Mouse (Mus musculus): ENCODE results near the gene Pop4.

- TF ChIP-seq EP300 (optimal IDR thresholded peaks at IDR 0.05), result no peak
- no peak for TF ChIP-seq CTCF (IDR thresholded peaks at IDR 0.05; ENCODE audit: low read depth)
Measured at GRCm38 (mm10) chr7:38262406-38262805, 8.8 kb downstream of the Pop4 start.

Data from stomach, postnatal 0 days (tissue).